Mouse (Mus musculus) adrenal gland (tissue): ENCODE measurements around the gene Odf3l1.

ENCODE experiments used
- intact Hi-C: fragments of 180-260 bp; cut with DNase I; formaldehyde crosslinking; loops from one replicate; pipeline ENCODE4 v1.15.1; 2025

The Odf3l1 gene

DNA sequence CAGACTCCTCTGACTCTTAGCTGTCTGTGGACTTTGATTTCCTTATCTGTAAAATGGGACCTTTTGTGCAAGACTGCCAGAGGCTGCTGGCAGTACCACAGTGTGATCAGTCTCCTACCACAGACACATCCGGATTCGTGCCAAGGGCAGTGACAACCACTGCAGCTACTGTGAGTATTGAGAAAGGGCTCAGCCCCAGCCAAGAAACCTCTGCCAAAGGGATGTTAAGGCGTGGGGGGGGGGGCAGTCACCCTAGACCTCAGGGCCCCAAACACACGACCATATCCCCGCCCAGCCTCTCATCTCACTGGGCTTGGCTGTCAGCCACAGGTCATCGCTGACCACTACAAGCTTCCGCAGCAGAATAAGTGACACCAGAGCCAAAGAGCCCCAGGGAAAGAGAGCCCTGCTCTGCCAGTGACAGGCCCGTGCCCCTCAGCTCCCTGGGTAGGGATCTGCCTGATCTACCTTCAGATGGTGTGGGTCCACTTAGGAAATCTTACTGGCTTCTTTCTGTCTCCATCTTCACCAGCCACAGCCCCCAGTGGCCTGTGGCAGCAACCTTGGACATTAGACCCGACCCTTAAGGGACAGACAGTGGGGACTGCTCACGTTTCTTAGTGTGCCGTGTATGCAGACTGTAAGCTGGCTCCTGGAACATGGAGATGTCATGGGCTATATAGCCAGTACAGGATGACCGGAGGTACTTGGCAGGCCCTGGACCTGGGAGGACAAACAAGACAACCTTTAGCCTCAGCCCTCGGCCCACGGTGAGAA is 14.2 kb downstream of the Odf3l1 start:
- intact Hi-C loops = no loop called here

DNA sequence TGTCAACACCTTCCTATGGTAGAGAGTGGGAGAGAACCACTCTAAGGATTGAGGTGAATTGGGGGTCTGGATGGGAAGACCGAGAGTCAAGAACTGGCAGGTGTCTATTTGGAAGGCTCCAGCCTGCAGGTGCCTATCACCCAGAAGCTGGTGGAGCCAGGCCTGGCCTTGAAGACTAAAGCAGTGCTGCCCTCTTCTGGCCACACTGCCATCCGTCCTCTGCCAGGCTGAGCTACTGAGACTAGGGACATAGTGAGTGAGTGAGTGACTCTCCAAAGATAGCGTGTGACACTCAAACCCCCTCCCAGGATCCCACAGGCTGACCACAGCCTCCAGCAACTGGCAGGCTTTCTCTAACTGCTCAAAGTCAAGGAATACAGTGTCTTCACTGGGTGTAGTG is 17.0 kb downstream of the Odf3l1 start:
- intact Hi-C loops = no loop called here

DNA sequence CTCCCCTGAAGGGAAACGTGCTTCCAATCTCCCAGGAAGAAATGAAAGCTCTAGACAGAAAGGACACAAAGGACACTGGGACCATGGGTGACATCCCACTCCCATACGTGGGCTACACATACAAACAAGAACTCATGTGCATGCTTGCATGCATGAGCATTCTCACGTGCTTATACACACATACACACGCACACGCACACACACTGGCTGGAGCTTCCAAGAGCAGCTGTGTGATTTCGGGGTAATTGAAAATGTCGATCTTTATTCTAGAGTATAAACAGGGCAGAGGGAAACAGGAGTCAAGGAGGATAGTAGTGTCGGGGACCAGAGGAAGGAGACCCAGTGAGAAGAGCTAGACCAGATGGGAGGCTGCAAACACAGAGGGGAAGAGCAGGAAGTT is 19.8 kb downstream of the Odf3l1 start:
- intact Hi-C loops = no loop called here

DNA sequence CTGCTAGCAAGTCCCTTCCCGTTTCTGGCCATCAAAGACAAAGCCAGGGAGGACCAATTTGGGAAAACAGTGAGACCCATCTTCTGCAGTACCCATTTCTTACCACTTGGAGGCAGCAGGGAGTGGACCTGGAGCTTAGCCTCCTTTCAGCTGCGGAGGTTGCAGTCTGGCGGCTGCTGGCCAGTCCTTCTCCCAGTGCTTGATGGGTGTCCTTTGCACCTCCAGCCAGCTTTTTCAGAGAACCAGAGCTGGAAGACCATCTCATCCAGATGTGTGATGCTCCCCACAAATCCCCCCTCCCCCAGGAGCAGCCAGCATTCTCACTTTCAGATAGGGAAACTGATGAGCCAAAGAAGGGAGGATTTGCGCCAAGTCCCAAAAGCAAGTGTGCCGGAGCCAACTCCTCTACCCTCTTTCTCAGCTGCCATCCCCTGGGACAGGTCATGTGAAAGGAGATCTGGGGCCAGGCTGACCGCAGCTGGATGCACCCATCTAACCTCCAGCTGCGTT is 20.7 kb downstream of the Odf3l1 start:
- intact Hi-C loops = loop anchor here (1.0 kb wide), 1 partner anchor 46 kb away; no protein-coding TSS in a partner anchor

DNA sequence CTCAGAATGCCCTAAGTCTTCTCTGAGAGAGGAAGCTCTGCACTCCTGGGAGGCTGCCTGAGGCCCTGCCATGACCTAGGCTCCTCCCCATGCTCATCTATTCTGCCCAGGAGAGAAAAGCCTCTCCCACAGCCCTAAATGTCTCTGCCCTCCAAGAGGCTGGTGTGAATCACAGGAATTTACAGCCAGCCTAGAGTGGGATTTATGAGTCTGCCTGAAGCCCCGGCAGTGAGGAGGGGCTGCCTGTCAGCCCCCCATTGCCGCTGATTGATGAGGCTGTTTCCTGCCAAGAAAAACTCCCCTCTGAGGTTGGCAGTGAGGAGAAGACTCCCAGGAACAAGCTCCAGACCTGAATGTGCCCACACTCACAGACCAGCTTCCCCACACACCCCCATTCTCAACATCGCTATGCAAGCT is 22.2 kb downstream of the Odf3l1 start:
- intact Hi-C loops = no loop called here

DNA sequence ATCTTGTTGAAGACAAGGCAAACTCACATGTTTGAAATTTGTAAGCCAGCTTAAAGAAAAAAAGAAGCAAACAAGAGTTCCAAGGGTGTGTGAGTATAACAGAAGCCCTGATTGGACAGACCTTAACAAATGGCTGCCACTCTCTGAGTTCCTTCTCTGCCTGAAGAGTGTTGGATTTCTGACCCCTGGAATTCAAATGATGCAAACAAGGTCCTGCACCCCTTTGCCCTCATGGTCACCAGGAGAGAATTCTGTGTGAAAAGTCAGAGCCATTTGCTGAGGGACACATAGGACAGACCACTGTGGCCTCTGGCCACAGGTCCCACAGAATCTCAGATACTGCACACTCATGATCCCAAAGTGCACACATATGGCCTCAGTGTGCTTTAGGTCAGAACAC is 22.6 kb downstream of the Odf3l1 start:
- intact Hi-C loops = no loop called here

DNA sequence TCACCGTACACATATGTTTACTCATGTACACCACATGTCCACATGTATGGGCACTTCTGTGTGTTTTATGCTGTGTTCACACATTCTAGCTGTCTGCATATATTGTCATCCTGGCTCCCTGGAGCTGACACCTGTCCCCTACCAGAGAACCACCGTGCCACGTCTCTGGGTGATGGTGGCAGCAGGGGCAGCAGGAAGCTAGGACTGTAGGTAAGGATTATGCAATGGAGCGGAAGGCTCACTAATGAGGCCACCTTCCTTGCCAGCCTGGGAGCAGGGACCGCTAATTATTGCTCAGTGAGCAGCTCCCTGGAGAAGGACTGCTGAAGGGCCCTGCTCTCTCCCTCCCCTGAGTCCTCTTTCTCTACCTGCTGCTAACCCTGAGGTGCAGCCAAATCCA is 23.8 kb downstream of the Odf3l1 start:
- intact Hi-C loops = no loop called here

DNA sequence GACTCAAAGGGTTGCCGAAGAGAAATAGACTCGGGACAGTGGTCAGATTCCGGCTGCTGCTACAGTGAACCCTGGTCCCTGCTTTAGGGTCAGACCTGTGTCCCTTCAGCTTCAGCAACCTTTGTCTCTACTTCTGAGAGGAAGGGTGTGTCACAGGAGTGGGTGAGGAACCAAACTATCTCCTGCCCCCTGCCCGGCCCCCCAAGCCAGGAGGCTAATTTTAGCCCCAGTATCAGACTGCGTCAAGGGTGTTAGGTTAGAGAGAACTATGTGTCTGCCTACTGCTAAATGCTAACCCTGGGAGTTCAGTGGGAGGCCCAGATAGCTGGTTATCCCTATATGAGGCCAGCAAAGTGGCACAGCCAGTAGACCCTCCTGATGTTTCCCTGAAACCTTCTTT is 29.3 kb downstream of the Odf3l1 start:
- intact Hi-C loops = no loop called here

DNA sequence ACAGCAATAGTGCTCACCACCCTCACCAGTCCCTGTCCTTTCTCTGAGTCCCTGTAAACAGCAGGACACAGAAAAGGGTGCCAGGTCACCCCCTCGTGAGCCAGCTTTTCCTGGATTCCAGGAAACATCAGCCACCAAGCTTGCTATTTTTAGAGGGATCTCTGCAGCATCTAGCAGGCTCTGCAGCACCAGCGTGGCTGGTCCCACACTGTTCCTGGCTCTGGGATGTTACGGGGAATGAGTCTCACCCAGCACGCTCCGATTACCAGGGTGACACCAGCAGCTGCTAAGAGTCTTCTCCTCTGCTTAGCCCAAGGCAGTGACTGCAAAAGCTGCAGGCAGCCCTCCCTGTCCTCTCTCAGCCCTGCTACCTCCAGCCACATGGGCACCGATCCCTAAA is 31.6 kb downstream of the Odf3l1 start:
- intact Hi-C loops = no loop called here

DNA sequence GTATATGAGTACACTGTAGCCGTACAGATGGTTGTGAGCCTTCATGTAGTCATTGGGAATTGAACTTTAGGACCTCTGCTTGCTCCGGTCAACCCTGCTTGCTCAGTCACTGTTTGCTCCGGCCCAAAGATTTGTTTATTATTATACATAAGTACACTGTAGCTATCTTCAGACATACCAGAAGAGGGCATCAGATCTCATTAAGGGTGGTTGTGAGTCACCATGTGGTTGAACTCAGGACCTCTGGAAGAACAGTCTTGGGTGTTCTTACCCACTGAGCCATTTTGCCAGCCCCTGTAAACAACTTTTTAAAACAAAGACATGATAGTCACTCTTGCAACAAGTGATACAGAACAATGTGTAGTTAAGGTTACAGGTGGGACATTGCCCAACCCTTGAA is 32.6 kb downstream of the Odf3l1 start:
- intact Hi-C loops = no loop called here

DNA sequence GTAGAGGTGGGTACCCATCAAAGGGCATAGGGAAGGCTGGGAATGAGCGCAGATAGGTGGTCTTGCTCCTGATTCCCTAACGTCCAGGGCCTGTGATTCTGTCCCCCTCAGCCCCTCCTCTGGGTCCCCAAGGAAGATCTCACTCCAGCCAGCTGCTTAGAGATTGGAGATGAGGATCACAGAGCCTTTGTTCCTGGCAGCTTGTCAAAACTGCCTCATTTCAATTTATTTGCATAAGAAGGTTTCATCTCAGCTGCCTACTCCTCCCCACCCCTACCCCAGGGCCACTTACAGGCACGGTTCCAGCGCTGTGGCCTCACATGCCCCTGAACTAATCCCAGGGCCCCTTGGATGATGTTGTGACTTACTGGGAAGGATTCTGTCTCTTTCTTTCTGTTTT is 34.3 kb downstream of the Odf3l1 start:
- intact Hi-C loops = no loop called here

DNA sequence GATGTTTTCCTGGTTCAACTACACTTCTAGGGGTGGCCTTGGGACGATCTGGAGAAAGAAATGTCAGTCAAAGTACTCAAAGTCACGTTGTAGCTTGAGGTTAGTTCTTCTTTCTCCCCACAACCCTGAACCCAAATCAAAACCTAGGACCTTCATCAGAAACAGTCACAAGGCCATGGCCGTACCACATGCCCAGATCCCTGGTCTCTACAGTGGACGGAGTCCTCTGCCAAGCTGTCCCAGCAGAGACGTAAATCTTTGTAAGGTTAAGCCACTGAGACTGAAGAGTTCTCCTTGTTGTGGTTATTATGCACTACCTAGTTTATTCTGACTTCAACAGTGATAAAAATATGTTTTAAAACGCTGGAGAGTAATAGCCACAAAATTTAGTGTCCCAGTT is 35.6 kb downstream of the Odf3l1 start:
- intact Hi-C loops = no loop called here

DNA sequence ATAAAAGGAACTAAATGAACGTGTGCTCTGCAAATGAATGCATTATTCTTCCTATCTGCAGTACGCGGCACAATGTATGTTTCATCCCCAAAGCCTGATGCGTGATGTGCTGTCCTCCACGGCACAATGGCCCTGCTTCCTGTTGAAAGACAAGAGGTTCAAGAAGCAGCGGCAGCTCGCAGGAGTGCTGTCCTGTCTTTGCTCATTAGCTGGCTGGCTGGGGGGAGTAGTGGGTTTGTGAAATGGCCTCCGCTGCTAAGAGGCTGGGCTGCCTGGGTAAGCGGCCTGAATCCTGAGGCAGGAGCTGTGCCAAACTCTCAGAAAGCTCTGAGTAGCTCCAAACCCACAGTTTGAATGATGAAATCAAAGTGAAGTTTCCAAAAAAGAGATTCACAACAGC is 36.3 kb downstream of the Odf3l1 start:
- intact Hi-C loops = no loop called here

DNA sequence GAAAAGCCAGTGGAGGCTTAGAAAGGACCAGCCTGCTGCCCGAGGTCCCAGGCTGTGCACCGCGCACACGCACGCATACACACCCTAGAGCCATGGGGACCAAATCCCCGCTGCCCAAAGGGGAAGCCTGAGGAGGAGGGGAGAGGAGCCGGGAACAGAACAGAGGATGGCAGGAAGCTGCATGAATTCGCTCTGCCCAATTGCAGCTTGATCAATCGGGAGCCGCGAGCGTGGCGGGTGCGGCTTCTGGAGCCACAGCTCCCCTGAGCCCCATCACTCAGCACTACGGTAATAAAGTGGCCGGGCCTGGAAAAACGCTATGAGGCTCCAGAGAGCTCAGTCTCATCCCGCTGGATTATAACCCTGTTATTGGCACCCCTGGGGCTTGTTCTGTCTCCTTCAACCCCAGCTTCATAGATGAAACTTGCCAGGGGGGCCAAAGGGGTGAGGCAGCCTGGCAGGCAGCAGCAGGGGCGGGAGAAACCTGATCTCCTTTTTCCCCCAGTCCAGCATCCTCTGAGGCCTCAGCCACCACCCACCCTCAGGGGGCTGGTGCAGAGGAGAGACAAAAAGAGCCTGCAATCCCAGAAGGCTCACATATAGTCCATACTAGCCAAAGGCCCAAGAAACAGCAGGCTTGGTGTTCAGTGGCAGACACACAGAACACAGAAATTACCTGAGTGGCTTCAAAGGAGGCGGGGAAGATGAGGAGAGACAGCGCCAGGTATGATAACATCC is 38.8 kb downstream of the Odf3l1 start:
- intact Hi-C loops = no loop called here

DNA sequence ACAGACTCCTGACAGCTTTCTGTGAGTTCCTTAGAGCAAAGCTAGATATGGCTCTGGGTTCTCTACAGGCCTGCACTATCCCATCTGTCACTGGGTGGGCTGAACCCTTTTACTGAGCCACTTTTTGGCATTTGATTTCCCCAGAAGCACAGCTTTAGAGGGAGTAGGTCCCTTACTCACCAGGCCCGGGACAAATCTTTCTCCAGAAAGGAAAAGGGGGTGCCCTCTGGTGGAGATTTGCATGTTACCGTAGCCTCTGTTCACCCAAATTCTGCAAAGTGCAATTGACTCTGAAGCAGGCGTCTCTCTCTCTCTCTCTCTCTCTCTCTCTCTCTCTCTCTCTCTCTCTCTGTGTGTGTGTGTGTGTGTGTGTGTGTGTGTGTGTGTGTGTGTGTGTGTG is 39.6 kb downstream of the Odf3l1 start:
- intact Hi-C loops = no loop called here

DNA sequence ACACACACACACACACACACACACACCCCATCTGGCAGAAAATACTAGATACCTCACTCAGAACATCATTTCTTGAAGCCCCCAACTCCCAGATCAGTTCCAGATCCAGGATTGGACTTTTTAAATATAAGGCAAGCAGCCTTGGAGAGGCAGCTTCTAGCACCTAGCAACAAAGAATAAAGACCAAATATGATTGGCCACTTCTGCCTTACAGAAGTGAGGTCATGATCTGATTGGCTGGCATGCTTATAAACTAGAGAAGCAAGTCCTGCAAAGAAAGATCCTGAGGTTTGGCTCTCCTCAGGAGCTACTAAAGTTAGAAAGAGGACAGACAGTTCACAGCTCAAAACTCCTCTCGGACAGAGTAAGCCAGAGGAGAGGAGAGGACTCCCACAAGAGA is 53.6 kb downstream of the Odf3l1 start:
- intact Hi-C loops = no loop called here

DNA sequence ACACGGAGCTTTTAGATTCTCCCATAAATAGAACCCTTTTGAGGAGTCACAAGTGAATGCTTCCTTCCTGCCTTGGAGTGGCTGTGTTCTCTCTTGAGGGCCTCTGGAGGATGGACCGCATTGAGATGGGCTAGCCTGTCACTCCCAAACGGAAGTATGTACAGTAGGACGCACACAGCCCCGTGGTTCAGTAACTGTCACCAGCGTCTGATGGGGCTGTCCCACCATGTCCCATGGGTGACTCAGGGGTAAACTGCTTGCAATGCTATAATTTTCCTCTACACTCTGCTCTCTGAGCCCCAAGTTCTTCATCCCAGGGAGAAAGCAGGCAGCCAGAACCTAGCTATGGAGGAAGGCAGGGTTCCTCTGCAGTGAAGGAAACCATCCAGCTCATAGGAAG is 56.5 kb downstream of the Odf3l1 start:
- intact Hi-C loops = no loop called here

DNA sequence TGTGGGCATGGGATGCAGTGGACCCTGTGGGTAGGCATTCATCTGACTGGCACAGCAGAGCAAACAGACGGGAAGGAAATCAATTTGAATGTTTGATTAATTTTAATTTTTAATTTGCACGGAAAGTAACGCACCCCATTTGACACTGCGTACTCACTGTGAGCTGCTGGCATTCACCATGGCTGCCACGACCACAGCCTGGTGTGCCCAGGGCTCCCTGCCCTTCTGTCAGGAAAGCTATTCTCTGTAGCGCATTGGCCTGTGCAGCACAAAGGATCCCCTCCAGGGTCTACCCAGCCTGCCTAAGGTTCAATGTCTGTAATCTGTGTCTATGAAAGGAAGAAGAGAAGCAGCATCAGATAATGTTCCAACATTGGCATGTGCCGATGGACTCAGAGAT is 61.3 kb downstream of the Odf3l1 start:
- intact Hi-C loops = no loop called here
